Mouse (Mus musculus) G1E (cell line): ENCODE results near the gene Vegfc. TPM values are rescaled to one million over a fixed set of nuclear protein-coding genes. Genes with fewer than 3 reads are reported as not detected.

ENCODE experiments used
- ATAC-seq: 2 replicates; pipeline ENCODE4 v1.8.0; 2016; ENCODE audit warnings: mild to moderate bottlenecking; ENCODE audit not compliant: insufficient number of reproducible peaks, poor library complexity, low FRiP score, severe bottlenecking; ENCODE audit errors: extremely low read depth
- DNase-seq: peaks from one replicate; pipeline ENCODE4 v3.0.0; 2012; ENCODE audit warnings: low spot score
- H3K27me3 ChIP-seq: 2 replicates; pipeline ENCODE4 v1.6.1; 2012; ENCODE audit warnings: mild to moderate bottlenecking, low read length, inconsistent platforms; ENCODE audit not compliant: insufficient read depth
- H3K36me3 ChIP-seq: replicated peaks from 2 replicates; pipeline ENCODE3; 2012; ENCODE audit warnings: mild to moderate bottlenecking, inconsistent platforms
- H3K4me1 ChIP-seq: 2 replicates; pipeline ENCODE4 v1.6.1; 2012; ENCODE audit warnings: low read depth, low read length, inconsistent platforms, mixed read lengths; ENCODE audit not compliant: insufficient read depth
- H3K4me3 ChIP-seq: 2 replicates; pipeline ENCODE4 v1.5.1; 2012; ENCODE audit warnings: low read depth, mild to moderate bottlenecking, inconsistent platforms, low read length, moderate library complexity, mixed read lengths
- H3K9me3 ChIP-seq: replicated peaks from 2 replicates; pipeline ENCODE4 v1.6.1; 2012; ENCODE audit warnings: inconsistent platforms
- CTCF ChIP-seq: IDR thresholded peaks from 2 replicates; pipeline ENCODE4 v1.5.1; 2012; ENCODE audit warnings: low read depth, low read length, inconsistent platforms, mixed read lengths
- GATA1 ChIP-seq: IDR thresholded peaks from 2 replicates; pipeline ENCODE4 v1.6.1; 2012; ENCODE audit warnings: borderline replicate concordance, low read length, inconsistent platforms, mixed read lengths
- GATA2 ChIP-seq: IDR thresholded peaks from 2 replicates; pipeline ENCODE4 v1.6.1; 2012; ENCODE audit warnings: low read depth, low read length, inconsistent platforms, borderline replicate concordance
- POLR2AphosphoS5 ChIP-seq: IDR thresholded peaks from 2 replicates; pipeline ENCODE4 v1.6.1; 2012; ENCODE audit warnings: low read depth, low read length, inconsistent platforms; ENCODE audit not compliant: insufficient replicate concordance
- TAL1 ChIP-seq: conservative IDR thresholded peaks from 2 replicates; pipeline ENCODE4 v1.6.1; 2012; ENCODE audit warnings: low read depth, low read length, inconsistent platforms, mixed read lengths
- polyA plus RNA-seq: library from polyadenylated mRNA; stranded (reverse); fragments of >175 nt; gene quantifications from 2 replicates; pipeline ENCODE4 v1.2.3, GENCODE M21; 2012
- total RNA-seq, 2 experiments: library from RNA; stranded (forward) in 1 of 2; stranded (reverse) in 1 of 2; fragments of 200-1000 nt in 1 of 2; fragments of >200 nt in 1 of 2; fragmentation: Nextera tagmentation in 1 of 2; gene quantifications; 2 replicates each; pipeline ENCODE4 v1.2.3; 2014 to 2017

Gene Vegfc
- total and polyA plus RNA-seq, 3 experiments = 0.22 TPM; not detected in 2

- H3K4me1 ChIP-seq = no peaks in the 10 kb centered on the region
- ATAC-seq = no peak
These were observed 53.2 kb downstream of the Vegfc start for GRCm38 (mm10) chr8:54130558-54130957.

GRCm38 (mm10) chr8:54153240-54153639 lies 75.8 kb downstream of the Vegfc start:
- no peak for TF ChIP-seq CTCF
- TF ChIP-seq GATA1 = no peak
- TF ChIP-seq TAL1 = no peak
- TF ChIP-seq GATA2 = no peak
- TF ChIP-seq POLR2AphosphoS5 = no peak
- H3K9me3 ChIP-seq = no peaks in the 10 kb centered on the region
- no peaks in the 10 kb centered on the region for H3K27me3 ChIP-seq
- DNase-seq = no peak
- ATAC-seq = no peak
- no peaks in the 10 kb centered on the region for H3K4me1 ChIP-seq
- H3K36me3 ChIP-seq = no peaks in the 10 kb centered on the region
- H3K4me3 ChIP-seq = no peak overlapping the region

More at GRCm38 (mm10) chr8:54130558-54130957, 53.2 kb downstream of the Vegfc start:
- Histone ChIP-seq H3K9me3 (no peaks in the 10 kb centered on the region), H3K36me3 (no peaks in the 10 kb centered on the region), H3K27me3 (no peaks in the 10 kb centered on the region), H3K4me3 (no peak overlapping the region)
- DNase-seq = no peak
- no peak for TF ChIP-seq TAL1
- TF ChIP-seq POLR2AphosphoS5 = no peak
- TF ChIP-seq CTCF = no peak
- no peak for TF ChIP-seq GATA2
- TF ChIP-seq GATA1 = no peak

GRCm38 (mm10) chr8:54163505-54163904 lies 86.1 kb downstream of the Vegfc start:
- ATAC-seq = no peak
- no peak for TF ChIP-seq POLR2AphosphoS5
- TF ChIP-seq TAL1 = no peak
- no peak for TF ChIP-seq GATA1
- no peak for TF ChIP-seq GATA2
- TF ChIP-seq CTCF = no peak
- Histone ChIP-seq H3K36me3 (no peaks in the 10 kb centered on the region), H3K27me3 (no peaks in the 10 kb centered on the region), H3K4me3 (no peak overlapping the region), H3K9me3 (no peaks in the 10 kb centered on the region), H3K4me1 (no peaks in the 10 kb centered on the region)
- no peak for DNase-seq

GRCm38 (mm10) chr8:54185336-54185735 lies 107.9 kb downstream of the Vegfc start:
- Histone ChIP-seq H3K9me3 (no peaks in the 10 kb centered on the region), H3K4me1 (no peaks in the 10 kb centered on the region), H3K4me3 (no peak overlapping the region), H3K36me3 (no peaks in the 10 kb centered on the region), H3K27me3 (no peaks in the 10 kb centered on the region)
- TF ChIP-seq POLR2AphosphoS5 (no peak), TAL1 (no peak), GATA2 (no peak), GATA1 (no peak), CTCF (no peak)
- ATAC-seq (no peak), DNase-seq (no peak)

DNA sequence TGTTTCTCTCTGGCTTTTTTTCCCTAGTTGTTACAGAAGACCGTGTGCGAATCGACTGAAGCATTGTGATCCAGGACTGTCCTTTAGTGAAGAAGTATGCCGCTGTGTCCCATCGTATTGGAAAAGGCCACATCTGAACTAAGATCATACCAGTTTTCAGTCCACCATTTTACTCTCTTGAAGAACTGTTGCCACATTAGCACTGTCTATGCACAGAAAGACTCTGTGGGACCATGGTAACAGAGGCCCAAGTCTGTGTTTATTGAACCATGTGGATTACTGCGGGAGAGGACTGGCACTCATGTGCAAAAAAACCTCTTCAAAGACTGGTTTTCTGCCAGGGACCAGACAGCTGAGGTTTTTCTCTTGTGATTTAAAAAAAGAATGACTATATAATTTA lies 108.5 kb downstream of the Vegfc start:
- ATAC-seq = no peak
- no peaks in the 10 kb centered on the region for H3K27me3 ChIP-seq
- no peaks in the 10 kb centered on the region for H3K9me3 ChIP-seq

GRCm38 (mm10) chr8:54216250-54216649 lies 138.8 kb downstream of the Vegfc start:
- Histone ChIP-seq H3K4me3 (no peak overlapping the region), H3K27me3 (no peaks in the 10 kb centered on the region), H3K4me1 (no peaks in the 10 kb centered on the region), H3K9me3 (no peaks in the 10 kb centered on the region), H3K36me3 (no peaks in the 10 kb centered on the region)
- ATAC-seq (no peak), DNase-seq (no peak)
- TF ChIP-seq GATA1 (no peak), POLR2AphosphoS5 (no peak), TAL1 (no peak), GATA2 (no peak), CTCF (no peak)

More for the DNA sequence above, 108.5 kb downstream of the Vegfc start:
- no peaks in the 10 kb centered on the region for H3K4me1 ChIP-seq
- no peak for DNase-seq
- H3K4me3 ChIP-seq = no peak overlapping the region
- TF ChIP-seq CTCF (no peak), GATA1 (no peak), POLR2AphosphoS5 (no peak), GATA2 (no peak), TAL1 (no peak)
- no peaks in the 10 kb centered on the region for H3K36me3 ChIP-seq
